Mouse (Mus musculus): ENCODE data around the gene Tmem219. TPM values are rescaled to one million over a fixed set of nuclear protein-coding genes. Genes with fewer than 3 reads are reported as not detected.
"Not testable (repeated sequence)": the region's sequence is repeated elsewhere in the genome, so short reads cannot be mapped to it uniquely, and the experiment has no call there.

Tmem219 gene
- polyA plus RNA-seq, 1 experiment, result not detected

- no peak overlapping the region for H3K27ac ChIP-seq (ENCODE audit: insufficient read depth, low read depth, low read length)
- WGBS, result 85% methylated on average over 2 of the region's 2 CpGs
- peaks cover 5% of the 10 kb centered on the region; the same call in 1 of the 2 replicates for H3K4me1 ChIP-seq (ENCODE audit: control insufficient read depth, insufficient read depth, low read length)
- TF ChIP-seq POLR2A (IDR thresholded peaks at IDR 0.05; ENCODE audit: insufficient read depth, low read depth, low read length), result no peak
- no peak for TF ChIP-seq CTCF (IDR thresholded peaks at IDR 0.05; ENCODE audit: insufficient read depth, low read depth, low read length)
- no peak overlapping the region for H3K4me3 ChIP-seq (ENCODE audit: insufficient read depth, low read depth, low read length)
Measured at GRCm38 (mm10) chr7:126932652-126933051, 9.9 kb upstream of the Tmem219 start.

DNA sequence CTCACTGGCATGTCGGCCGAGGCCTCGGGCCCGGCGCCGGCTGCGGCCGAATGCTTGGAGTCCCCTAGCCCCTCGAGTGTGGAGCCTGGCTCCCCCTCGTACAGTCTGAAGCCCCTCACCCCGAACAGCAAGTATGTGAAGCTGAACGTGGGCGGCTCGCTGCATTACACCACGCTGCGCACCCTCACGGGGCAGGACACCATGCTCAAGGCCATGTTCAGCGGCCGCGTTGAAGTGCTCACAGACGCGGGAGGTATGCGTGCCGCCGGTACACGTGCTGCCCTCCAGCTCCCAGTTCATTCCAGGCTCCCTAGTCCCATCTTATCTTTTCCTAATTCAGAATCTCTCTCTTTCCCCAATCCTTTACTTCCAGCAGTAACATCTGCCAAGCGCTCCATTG, 6.3 kb upstream of the Tmem219 start:
- peak overlapping the region; percentile 61 for H3K4me3 ChIP-seq (ENCODE audit: insufficient read depth, low read depth, low read length)
- H3K4me1 ChIP-seq (ENCODE audit: control insufficient read depth, insufficient read depth, low read length), result peaks cover 5% of the 10 kb centered on the region; the same call in 1 of the 2 replicates
- WGBS, result under 1% methylated on average over 27 of the region's 27 CpGs
- no peak overlapping the region for H3K27ac ChIP-seq (ENCODE audit: insufficient read depth, low read depth, low read length)
- TF ChIP-seq CTCF (IDR thresholded peaks at IDR 0.05; ENCODE audit: insufficient read depth, low read depth, low read length), result no peak
- TF ChIP-seq POLR2A (IDR thresholded peaks at IDR 0.05; ENCODE audit: insufficient read depth, low read depth, low read length), result no peak

DNA sequence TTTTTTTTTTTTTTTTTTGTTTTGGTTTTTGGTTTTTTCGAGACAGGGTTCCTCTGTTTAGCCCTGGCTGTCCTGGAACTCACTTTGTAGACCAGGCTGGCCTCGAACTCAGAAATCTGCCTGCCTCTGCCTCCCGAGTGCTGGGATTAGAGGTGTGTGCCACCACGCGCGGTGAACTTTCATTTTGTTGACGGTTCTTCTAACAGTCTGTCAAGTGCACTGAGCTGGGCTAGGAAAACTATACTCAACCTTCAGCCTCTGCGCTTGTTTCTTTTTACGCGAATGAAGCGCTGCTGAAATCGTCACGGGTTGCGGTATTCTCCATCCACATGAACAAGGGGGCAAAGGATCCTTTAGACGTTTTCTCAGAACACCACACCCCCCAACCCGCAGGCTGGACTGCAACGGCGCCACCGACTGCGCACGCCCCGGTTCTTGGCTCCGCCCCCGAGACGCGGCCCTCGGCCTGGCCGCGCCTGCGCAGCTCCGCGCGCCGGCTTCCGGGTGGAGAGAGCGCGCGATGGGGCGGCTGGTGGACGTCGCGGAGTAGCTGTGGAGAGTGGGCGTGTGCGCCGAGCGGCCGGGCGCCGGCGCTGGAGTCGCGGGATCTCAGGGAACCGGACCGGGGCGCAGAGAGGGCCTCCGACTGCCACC, 5.8 kb upstream of the Tmem219 start, which contains the start of gene Kctd13:
Gene Kctd13, plus strand, starts transcription at position 496 of the 654 bp plus-strand sequence.
- 2% methylated on average over 56 of the region's 56 CpGs for WGBS
- Histone ChIP-seq H3K4me3 (ENCODE audit: insufficient read depth, low read depth, low read length) (peak within 1 kb of the TSS; percentile 61), H3K4me1 (ENCODE audit: control insufficient read depth, insufficient read depth, low read length) (peaks cover 5% of the 10 kb centered on the region; the same call in 1 of the 2 replicates), H3K27ac (ENCODE audit: insufficient read depth, low read depth, low read length) (peak within 1 kb of the TSS; percentile 32; the same call in 1 of the 2 replicates)
- no peak for TF ChIP-seq CTCF (IDR thresholded peaks at IDR 0.05; ENCODE audit: insufficient read depth, low read depth, low read length)
- peak; percentile 80 for TF ChIP-seq POLR2A (IDR thresholded peaks at IDR 0.05; ENCODE audit: insufficient read depth, low read depth, low read length)

DNA sequence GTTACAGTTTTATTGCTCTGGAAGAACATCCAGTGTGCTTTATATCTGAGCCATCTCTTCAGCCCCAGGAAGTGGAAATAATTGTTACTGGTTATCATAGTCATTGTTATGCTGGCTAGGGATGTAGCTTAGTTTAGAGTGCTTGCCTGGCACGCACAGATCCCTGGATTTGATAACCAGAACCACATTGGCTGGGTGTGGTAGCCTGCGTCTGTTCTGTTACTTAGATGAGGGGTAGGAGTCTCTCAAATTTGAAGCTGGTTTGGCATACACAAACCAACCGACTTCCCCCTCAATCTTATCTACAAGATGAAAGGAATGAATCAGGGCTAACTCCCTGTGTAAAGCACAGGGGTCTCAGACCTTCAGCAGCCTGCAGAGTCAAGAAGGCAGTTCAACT, 3.6 kb upstream of the Tmem219 start:
- Histone ChIP-seq H3K27ac (ENCODE audit: insufficient read depth, low read depth, low read length) (no peak overlapping the region), H3K4me3 (ENCODE audit: insufficient read depth, low read depth, low read length) (no peak overlapping the region), H3K4me1 (ENCODE audit: control insufficient read depth, insufficient read depth, low read length) (peaks cover 10% of the 10 kb centered on the region; the same call in 1 of the 2 replicates)
- TF ChIP-seq POLR2A (IDR thresholded peaks at IDR 0.05; ENCODE audit: insufficient read depth, low read depth, low read length), result no peak
- TF ChIP-seq CTCF (IDR thresholded peaks at IDR 0.05; ENCODE audit: insufficient read depth, low read depth, low read length), result no peak
- 68% methylated on average over 3 of the region's 3 CpGs for WGBS

DNA sequence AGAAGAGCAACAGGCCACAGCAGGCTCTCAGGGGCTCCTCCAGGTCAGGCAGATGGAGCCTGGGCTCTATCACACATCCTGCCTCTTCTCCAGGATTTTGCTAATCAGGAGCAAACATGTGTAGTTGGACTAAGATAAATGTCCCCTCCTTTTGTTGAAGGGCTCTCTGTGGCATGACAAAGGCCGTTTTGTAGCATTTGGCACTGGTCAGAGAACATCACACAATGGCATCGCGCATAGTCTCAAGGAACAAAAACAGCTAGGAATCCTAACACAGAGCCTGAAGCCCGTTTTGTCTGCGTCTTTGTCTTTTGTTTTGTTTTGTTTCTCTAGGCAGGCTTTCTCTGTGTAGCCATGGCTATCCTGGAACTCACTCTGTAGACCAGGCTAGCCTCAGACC, 1.3 kb upstream of the Tmem219 start:
- Histone ChIP-seq H3K4me3 (ENCODE audit: insufficient read depth, low read depth, low read length) (no peak overlapping the region), H3K27ac (ENCODE audit: insufficient read depth, low read depth, low read length) (no peak overlapping the region), H3K4me1 (ENCODE audit: control insufficient read depth, insufficient read depth, low read length) (peaks cover 5% of the 10 kb centered on the region; the same call in 1 of the 2 replicates)
- TF ChIP-seq POLR2A (IDR thresholded peaks at IDR 0.05; ENCODE audit: insufficient read depth, low read depth, low read length), result no peak
- TF ChIP-seq CTCF (IDR thresholded peaks at IDR 0.05; ENCODE audit: insufficient read depth, low read depth, low read length), result no peak
- 59% methylated on average over 5 of the region's 5 CpGs for WGBS

DNA sequence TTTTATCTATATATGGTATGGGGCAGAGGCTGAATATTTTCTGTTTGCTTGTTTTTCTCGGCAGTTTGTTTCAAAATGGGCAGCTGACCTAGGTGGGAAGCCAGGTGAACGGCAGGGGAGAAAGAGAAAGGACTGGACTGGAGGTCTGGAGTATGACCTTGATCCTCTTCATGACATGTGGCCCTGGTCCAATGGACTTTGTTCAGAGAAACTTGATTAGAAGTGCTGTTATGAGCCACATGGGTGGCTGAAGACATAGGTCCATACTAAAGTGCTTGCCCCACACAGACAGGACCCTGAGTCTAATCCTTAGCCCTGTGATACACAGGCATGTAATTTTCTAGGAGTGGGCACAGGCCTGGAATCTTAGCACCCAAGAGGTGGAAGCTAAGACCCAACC, 1.2 kb downstream of the Tmem219 start:
- no peak for TF ChIP-seq CTCF (IDR thresholded peaks at IDR 0.05; ENCODE audit: insufficient read depth, low read depth, low read length)
- H3K4me3 ChIP-seq (ENCODE audit: insufficient read depth, low read depth, low read length), result no peak overlapping the region
- peaks cover 5% of the 10 kb centered on the region; the same call in 1 of the 2 replicates for H3K4me1 ChIP-seq (ENCODE audit: control insufficient read depth, insufficient read depth, low read length)
- H3K27ac ChIP-seq (ENCODE audit: insufficient read depth, low read depth, low read length), result no peak overlapping the region
- 90% methylated on average over 2 of the region's 2 CpGs for WGBS

DNA sequence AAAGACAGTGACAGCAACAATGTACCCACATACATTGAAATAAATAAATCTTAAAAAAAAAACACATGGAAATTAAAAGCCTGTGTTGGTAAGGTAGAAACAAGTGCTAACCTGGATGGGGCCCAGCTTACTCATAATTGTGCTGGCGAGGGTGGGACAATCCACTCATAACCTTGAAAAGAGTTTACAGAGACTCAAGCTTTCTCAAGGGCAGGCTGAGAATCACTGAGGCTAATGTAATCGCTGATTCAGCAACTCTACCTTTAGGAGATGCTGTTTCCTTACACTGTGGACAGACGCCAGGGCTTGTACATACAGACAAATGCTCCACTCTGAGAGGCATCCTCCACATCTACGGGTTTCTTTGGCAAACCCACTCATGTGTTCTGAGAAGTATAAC, 2.7 kb downstream of the Tmem219 start:
- 75% methylated on average over 4 of the region's 4 CpGs for WGBS
- Histone ChIP-seq H3K4me1 (ENCODE audit: control insufficient read depth, insufficient read depth, low read length) (peaks cover 5% of the 10 kb centered on the region; the same call in 1 of the 2 replicates), H3K27ac (ENCODE audit: insufficient read depth, low read depth, low read length) (no peak overlapping the region), H3K4me3 (ENCODE audit: insufficient read depth, low read depth, low read length) (no peak overlapping the region)
- TF ChIP-seq CTCF (IDR thresholded peaks at IDR 0.05; ENCODE audit: insufficient read depth, low read depth, low read length) (no peak), POLR2A (IDR thresholded peaks at IDR 0.05; ENCODE audit: insufficient read depth, low read depth, low read length) (no peak)

DNA sequence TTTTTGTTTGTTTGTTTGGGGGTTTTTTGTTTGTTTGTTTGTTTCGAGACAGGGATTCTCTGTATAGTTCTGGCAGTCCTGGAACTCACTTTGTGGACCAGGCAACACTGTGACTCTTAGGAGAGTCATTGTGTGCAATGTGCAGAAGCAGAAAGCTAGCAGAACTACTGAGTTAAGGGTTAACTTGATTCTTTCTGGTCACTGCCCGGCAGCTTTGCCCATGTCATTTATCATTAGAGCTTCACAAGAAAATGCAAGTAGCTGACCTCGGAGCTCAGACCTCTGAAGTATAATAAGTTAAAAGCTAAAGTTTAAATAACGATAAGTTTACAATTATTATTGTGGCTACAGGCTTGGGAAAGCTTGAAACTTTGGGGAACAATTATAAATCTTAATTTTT, 4.4 kb downstream of the Tmem219 start:
- H3K4me3 ChIP-seq (ENCODE audit: insufficient read depth, low read depth, low read length); H3K4me1 ChIP-seq (ENCODE audit: control insufficient read depth, insufficient read depth, low read length); H3K27ac ChIP-seq (ENCODE audit: insufficient read depth, low read depth, low read length): not testable (repeated sequence)
- WGBS, result 52% methylated on average over 4 of the region's 4 CpGs

- TF ChIP-seq CTCF (IDR thresholded peaks at IDR 0.05; ENCODE audit: insufficient read depth, low read depth, low read length), result no peak
- TF ChIP-seq POLR2A (IDR thresholded peaks at IDR 0.05; ENCODE audit: insufficient read depth, low read depth, low read length), result no peak
- no peak overlapping the region for H3K4me3 ChIP-seq (ENCODE audit: insufficient read depth, low read depth, low read length)
- H3K27ac ChIP-seq (ENCODE audit: insufficient read depth, low read depth, low read length), result no peak overlapping the region
- H3K4me1 ChIP-seq (ENCODE audit: control insufficient read depth, insufficient read depth, low read length), result no peaks in the 10 kb centered on the region
- 92% methylated on average over 3 of the region's 3 CpGs for WGBS
Measured at GRCm38 (mm10) chr7:126914844-126915243, 7.9 kb downstream of the Tmem219 start.
